Mouse (Mus musculus) mature B cell (primary cell): ENCODE measurements around the gene Alk.

Experiments used
- in situ Hi-C: fragments of 300-500 bp; cut with MboI; formaldehyde crosslinking; loops from 2 replicates; pipeline ENCODE4 v1.14.3; 2019

Gene Alk

DNA sequence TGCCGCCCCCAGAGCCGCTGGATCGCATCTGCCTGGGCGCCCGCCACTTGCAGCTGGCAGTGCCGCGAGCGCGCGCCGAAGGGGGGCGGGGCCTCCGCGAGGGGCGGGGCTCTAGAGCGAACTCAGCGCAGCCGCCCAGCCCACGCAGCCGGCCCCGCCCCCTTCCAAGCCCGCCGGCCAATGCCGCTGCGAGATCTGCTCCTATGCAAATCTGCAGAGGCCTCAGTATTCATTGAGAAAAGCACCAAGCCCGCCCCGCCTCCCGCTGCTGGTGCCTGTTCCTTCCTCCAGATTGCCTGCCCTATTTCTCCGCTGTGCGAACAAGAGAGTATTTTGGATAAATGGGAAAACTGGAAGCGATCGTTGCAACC, at the start of gene Alk:
TSS of gene Alk (minus strand) at position 18 of the 371 bp plus-strand sequence.
- in situ Hi-C loops: no loop called here

- in situ Hi-C loops: no loop called here
Observed at GRCm38 (mm10) chr17:72652801-72653200, 48.4 kb upstream of the Alk start.

- in situ Hi-C loops: no loop called here
Observed at GRCm38 (mm10) chr17:72648607-72649217, 44.3 kb upstream of the Alk start.

DNA sequence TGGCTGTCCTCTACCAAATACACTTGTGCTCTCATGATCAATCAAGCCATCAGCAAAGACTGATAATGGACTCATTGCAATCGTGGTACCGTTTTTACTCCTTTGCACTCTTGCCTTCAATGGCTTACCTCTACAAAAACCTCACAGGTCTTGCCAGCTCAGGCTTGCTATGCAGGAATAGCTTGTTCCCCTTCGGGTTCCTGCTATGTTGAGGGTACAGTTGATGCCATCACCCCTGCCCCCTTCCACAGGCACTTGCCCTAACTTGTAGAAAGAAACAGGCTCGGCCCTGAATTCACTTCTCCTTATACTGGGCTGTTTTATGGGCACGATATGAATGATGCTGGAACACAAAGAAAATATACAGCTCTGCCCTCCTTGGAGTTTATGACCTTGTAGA, 41.7 kb upstream of the Alk start:
- in situ Hi-C loops: no loop called here

GRCm38 (mm10) chr17:72640095-72640494, 35.7 kb upstream of the Alk start:
- in situ Hi-C loops: no loop called here

DNA sequence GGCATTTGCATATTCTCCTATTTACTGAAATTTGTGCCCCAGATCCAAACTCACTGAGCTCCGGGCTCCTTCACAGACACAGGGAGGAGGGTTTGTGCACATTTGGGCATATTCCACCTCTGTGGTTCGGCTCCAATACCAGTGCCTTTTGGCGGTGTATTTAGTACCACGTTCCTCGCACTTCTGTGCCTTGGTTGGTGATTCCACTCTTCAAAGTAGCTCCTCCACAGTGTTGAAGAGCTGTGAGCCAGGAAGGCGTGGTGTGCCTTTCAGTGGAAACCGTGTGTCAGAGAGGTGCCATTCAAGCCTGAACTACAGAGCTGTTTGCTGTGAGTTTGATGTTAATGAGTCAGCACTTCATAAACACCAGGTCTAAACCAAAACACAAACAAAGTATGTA, 35.0 kb upstream of the Alk start:
- in situ Hi-C loops: no loop called here

GRCm38 (mm10) chr17:72606251-72606650, 1.8 kb upstream of the Alk start:
- in situ Hi-C loops: no loop called here

GRCm38 (mm10) chr17:72603886-72604609, 379 bp downstream of the Alk start:
- in situ Hi-C loops: no loop called here

DNA sequence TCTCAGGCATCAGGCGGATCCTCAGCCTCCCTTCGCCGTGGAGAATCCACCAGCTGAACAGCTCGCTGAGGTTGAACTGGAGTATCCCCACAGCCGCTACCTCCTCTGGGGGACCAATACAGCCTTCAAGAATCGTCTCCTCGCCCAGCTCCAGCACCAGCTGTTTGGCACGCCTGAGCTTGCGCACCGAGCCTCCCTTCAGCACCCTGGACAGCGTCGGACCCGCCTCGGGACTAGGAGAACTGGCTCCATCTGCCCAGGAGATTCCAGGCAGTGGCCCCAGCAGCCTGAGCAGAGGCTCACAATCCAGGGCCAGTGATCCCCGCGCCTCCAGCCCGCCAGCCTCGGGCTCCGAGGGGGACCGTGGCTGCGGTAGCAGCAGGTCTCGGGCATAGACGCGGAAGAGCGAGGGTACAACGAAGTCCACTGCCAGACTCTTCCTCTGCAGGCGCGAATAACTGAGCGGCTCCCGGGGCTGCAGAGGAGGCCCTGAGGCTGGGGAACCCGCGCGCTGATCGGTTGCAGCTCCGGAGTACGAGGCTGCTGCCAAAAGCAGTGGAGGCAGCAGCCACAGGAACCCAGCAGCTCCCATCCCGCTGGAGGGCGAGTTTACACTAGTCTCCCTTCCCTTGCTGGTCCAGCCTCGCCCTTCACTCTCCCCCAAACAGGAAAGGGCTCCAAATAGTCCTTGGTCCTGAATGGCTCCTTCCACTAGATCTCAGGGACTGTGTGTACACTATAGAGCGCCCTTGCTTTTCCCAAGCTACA, 1.1 kb downstream of the Alk start:
- in situ Hi-C loops: no loop called here

DNA sequence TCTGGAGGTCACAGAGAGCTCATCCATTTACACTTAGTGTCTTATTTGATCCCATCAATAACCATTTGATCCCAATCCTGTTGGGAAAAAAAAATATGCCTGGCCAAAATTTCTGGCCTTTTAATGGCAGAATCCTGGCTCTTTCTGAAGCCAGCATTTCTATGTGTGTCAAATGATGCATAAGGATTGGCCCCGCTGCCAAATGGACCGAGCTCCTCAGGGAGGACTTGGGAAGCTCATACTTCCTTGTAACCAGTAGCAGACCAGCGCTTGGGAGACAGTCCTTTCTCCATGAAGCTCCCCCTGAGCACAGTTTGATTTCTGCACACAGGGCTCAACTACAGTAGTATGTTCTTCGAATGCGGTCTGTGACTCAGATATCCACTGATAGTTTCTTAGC, 3.6 kb downstream of the Alk start:
- in situ Hi-C loops: no loop called here

DNA sequence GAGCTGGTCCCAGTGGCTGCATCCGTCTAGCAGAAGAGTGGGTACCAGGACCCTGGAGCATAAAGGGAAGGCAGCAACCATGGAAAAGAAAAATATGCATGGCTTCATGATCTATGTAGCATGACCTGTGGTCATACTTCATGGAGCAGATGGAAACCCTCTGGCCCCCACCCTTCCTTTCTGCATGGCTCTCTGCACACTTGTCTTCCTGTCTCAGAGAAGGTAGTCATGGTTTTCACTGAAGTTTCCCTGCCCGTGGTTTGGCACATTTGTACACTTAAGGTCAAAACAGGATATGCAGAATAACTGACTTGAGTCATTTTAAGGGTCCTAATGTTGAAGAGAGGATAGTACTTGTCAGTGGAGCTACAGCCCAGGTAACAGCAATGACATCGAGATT, 16.8 kb downstream of the Alk start:
- in situ Hi-C loops: no loop called here

- in situ Hi-C loops: no loop called here
Observed at GRCm38 (mm10) chr17:72580142-72580541, 24.3 kb downstream of the Alk start.

- in situ Hi-C loops: no loop called here
Observed at GRCm38 (mm10) chr17:72579321-72579720, 25.1 kb downstream of the Alk start.

- in situ Hi-C loops: no loop called here
Observed at GRCm38 (mm10) chr17:72571379-72571778, 33.0 kb downstream of the Alk start.

DNA sequence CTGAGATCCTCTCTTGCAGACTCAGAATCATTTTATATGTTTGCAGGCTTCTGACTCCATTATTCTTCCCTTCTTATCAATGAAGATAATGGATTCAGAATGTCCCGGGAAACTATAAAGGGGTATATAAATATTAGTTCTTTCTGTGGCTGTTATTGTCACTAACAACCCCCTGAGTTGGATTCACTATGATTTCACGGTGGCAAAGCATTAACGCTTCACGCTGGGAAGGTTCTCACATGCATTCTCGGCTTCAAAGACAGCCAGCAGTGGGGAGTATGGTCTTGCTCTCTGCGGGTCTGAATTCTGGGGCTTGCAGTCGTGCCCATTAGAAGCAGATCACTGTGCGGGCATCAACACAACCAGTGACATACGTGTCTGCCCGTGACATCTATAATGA, 34.9 kb downstream of the Alk start:
- in situ Hi-C loops: no loop called here

GRCm38 (mm10) chr17:72563423-72563822, 41.0 kb downstream of the Alk start:
- in situ Hi-C loops: no loop called here

GRCm38 (mm10) chr17:72561471-72561870, 43.0 kb downstream of the Alk start:
- in situ Hi-C loops: no loop called here

- in situ Hi-C loops: no loop called here
Observed at GRCm38 (mm10) chr17:72560771-72561170, 43.7 kb downstream of the Alk start.

DNA sequence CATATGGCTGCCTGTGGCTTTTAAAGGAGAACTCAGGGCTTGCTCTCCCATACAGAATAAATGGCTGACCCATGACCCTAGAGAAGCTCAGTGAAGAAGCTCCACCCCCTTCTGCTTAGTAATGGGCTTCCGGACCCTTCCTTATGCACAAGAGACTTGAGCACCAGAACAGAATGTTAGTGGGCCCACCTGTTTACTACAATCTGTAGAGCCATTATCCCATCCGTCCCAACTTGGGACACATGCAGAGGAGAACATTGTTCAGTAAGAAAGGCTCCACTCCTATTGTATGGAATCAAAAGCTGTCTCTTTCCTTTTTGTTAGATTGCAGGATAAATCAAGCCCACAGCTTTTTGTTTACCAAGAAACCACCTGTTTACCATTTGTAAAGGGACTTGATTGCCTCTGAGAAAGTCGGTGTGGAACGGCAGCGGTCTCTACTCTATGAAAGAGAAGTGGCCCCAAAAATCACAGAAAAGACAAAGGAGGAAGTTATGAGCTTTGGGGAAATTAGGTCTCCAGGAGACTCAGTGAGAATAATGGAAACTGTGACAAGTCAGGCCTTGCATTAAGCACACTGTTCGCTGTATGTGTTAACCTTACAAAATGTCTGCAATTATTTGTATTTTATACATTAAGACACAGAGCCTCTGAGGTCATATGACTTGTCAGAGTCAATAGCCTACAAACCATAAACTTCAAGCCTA, 47.2 kb downstream of the Alk start:
- in situ Hi-C loops: no loop called here

GRCm38 (mm10) chr17:72546274-72546673, 58.2 kb downstream of the Alk start:
- in situ Hi-C loops: no loop called here

DNA sequence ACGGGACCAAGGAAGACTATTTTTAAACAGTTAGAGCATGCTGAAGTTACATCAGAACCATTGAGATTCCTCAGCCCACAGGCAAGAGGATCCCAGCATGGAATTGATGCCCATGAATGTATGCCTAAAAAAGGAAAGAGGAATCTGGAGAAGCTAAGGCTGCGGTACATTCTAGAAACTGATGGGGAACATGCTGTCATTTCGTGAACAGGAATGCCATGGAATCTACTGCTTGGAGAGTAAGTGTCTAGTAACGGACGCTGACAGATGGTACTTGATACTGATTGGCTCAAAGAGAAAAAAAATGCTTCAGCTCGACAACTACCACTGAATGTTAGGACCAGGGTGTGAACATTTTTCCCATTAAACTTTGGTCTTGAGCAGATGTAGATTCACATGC, 69.1 kb downstream of the Alk start:
- in situ Hi-C loops: no loop called here

DNA sequence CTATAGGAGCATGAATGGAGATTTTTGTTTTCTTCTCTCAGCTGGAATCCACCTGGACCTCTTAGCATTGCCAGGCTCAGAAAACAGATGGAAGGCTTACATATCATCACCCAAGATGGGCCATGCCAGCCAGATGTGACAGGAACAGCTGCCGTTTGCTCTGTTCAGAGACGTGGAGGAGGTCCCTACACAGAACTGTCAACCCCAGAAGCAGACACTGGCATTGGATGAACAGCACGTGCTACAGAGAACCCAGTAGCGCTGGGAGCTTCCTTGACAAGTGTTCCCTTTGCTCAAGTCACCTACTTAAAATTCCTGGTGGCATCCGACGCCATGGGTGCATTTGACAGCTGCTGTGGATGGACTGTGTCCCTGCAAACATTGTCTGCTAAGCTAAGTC, 72.2 kb downstream of the Alk start:
- in situ Hi-C loops: no loop called here
